In genomic region chr11:3538341-3538740, GRCm38 (mm10) we compare ENCODE assay signal across 8 mouse cellular contexts. TPM values are rescaled to one million over a fixed set of nuclear protein-coding genes. Genes with fewer than 3 reads are reported as not detected.
DNase-seq lines count a peak whose midpoint lies in the region; ATAC-seq and TF ChIP-seq lines count a peak whose summit lies in the region.

No protein-coding gene starts in this region.

- no peak for TF ChIP-seq CTCF in E14TG2a.4 (conservative IDR thresholded peaks at IDR 0.05; ENCODE audit: low read length)

- peak; percentile 95 for DNase-seq in heart, adult 11 months
- DNase-seq in heart, adult 9 months (ENCODE audit: low spot score in 2 of 2): no peak
- no peak for DNase-seq in frontal cortex, adult 2 months (ENCODE audit: extremely low spot score in 1 of 2, low spot score in 1 of 2)
- DNase-seq in adrenal gland, adult (ENCODE audit: inconsistent age in 2 of 2, low spot score in 1 of 2): no peak

- H3K9ac ChIP-seq in forebrain, embryonic 16.5 days (replicated peaks; ENCODE audit: low read depth, low read length): peak overlapping the region; percentile 66
- peak overlapping the region; percentile 69 for H3K9ac ChIP-seq in liver, embryonic 16.5 days (ENCODE audit: low read depth, low read length)

- ATAC-seq in forebrain, embryonic 16.5 days: no peak
- ATAC-seq in liver, embryonic 16.5 days (ENCODE audit: low read depth): no peak
- no peak for ATAC-seq in inflammation-experienced regulatory T-cells, adult 6 months

- no peak overlapping the region for H3K27ac ChIP-seq in forebrain, embryonic 16.5 days (ENCODE audit: low read length)
- H3K27ac ChIP-seq in liver, embryonic 16.5 days (ENCODE audit: low read length): no peak overlapping the region

- WGBS in forebrain, embryonic 16.5 days: 69% methylated on average over 4 of the region's 4 CpGs
- 50% methylated on average over 4 of the region's 4 CpGs for WGBS in liver, embryonic 16.5 days (ENCODE audit: insufficient replicate concordance)

- peaks cover 21% of the 10 kb centered on the region for H3K36me3 ChIP-seq in E14TG2a.4 (ENCODE audit: insufficient read depth, low read length)
- no peaks in the 10 kb centered on the region for H3K36me3 ChIP-seq in forebrain, embryonic 16.5 days (ENCODE audit: control insufficient read depth, insufficient read depth)
- no peaks in the 10 kb centered on the region for H3K36me3 ChIP-seq in liver, embryonic 16.5 days (ENCODE audit: control insufficient read depth, insufficient read depth)

- H3K4me2 ChIP-seq in forebrain, embryonic 16.5 days (ENCODE audit: low read length): peak overlapping the region; percentile 80
- peak overlapping the region; percentile 77 for H3K4me2 ChIP-seq in liver, embryonic 16.5 days (ENCODE audit: low read depth, low read length)

- H3K4me3 ChIP-seq in E14TG2a.4 (replicated peaks; ENCODE audit: low read length): peak overlapping the region; percentile 84
- peak overlapping the region; percentile 67 for H3K4me3 ChIP-seq in forebrain, embryonic 16.5 days (replicated peaks; ENCODE audit: low read length)
- H3K4me3 ChIP-seq in liver, embryonic 16.5 days (ENCODE audit: low read depth, low read length): peak overlapping the region; percentile 67

- no peaks in the 10 kb centered on the region for H3K9me3 ChIP-seq in E14TG2a.4 (ENCODE audit: low read length)
- H3K9me3 ChIP-seq in forebrain, embryonic 16.5 days (ENCODE audit: control insufficient read depth, low read length): no peaks in the 10 kb centered on the region
- no peaks in the 10 kb centered on the region for H3K9me3 ChIP-seq in liver, embryonic 16.5 days (replicated peaks; ENCODE audit: control insufficient read depth, low read length)

- peaks cover 86% of the 10 kb centered on the region for H3K4me1 ChIP-seq in E14TG2a.4 (replicated peaks; ENCODE audit: low read depth, low read length)
- H3K4me1 ChIP-seq in forebrain, embryonic 16.5 days (replicated peaks; ENCODE audit: control insufficient read depth, insufficient read depth, low read length): peaks cover 21% of the 10 kb centered on the region
- H3K4me1 ChIP-seq in liver, embryonic 16.5 days (ENCODE audit: control insufficient read depth, low read depth, low read length): peaks cover 32% of the 10 kb centered on the region

- peaks cover 7% of the 10 kb centered on the region; the same call in 1 of the 2 replicates for H3K27me3 ChIP-seq in E14TG2a.4 (ENCODE audit: insufficient read depth, low read length)
- H3K27me3 ChIP-seq in forebrain, embryonic 16.5 days (replicated peaks; ENCODE audit: control insufficient read depth, insufficient read depth, low read length): no peaks in the 10 kb centered on the region
- H3K27me3 ChIP-seq in liver, embryonic 16.5 days (ENCODE audit: control insufficient read depth, insufficient read depth, low read depth, low read length): no peaks in the 10 kb centered on the region

RNA-seq across cellular contexts. Expression of gene Smtn, which starts 2.1 kb away (rescaled TPM):
- polyA plus RNA-seq in forebrain, embryonic 16.5 days (2015; fragmentation: Nextera tagmentation; extraction: Ambion mirVana): 17.7 and 20.9 TPM in 2 replicates
- polyA plus RNA-seq in liver, embryonic 16.5 days (2015; fragmentation: Nextera tagmentation; extraction: Ambion mirVana): 10.4 and 16.7 TPM in 2 replicates
- polyA plus RNA-seq in inflammation-experienced regulatory T-cells, adult 6 months (2017; shearing (Covaris generic)): 1 to 10 TPM; 1.5 to 7.4 (median 4.3) TPM
- polyA plus RNA-seq in frontal cortex, adult 2 months (2012; rRNA removed): 6.8 and 7.2 TPM in 2 replicates

RNA-seq across cellular contexts. Expression of gene Selenom, which starts 23.9 kb away (rescaled TPM):
- polyA plus RNA-seq in forebrain, embryonic 16.5 days (2015; fragmentation: Nextera tagmentation; extraction: Ambion mirVana): 39.5 and 52.0 TPM in 2 replicates
- 9.6 and 10.8 TPM in 2 replicates for polyA plus RNA-seq in liver, embryonic 16.5 days (2015; fragmentation: Nextera tagmentation; extraction: Ambion mirVana)
- polyA plus RNA-seq in inflammation-experienced regulatory T-cells, adult 6 months (2017; shearing (Covaris generic)): 10 to 100 TPM in 1 of 3 experiments, 1 to 10 TPM in 2; 5.6 to 20.7 (median 8.1) TPM
- 344 and 400 TPM in 2 replicates for polyA plus RNA-seq in frontal cortex, adult 2 months (2012; rRNA removed)

RNA-seq across cellular contexts. Expression of gene Inpp5j, which starts 33.7 kb away (rescaled TPM):
- polyA plus RNA-seq in forebrain, embryonic 16.5 days (2015; fragmentation: Nextera tagmentation; extraction: Ambion mirVana): 2.9 and 4.9 TPM in 2 replicates
- 0.96 and 1.0 TPM in 2 replicates for polyA plus RNA-seq in liver, embryonic 16.5 days (2015; fragmentation: Nextera tagmentation; extraction: Ambion mirVana)
- polyA plus RNA-seq in inflammation-experienced regulatory T-cells, adult 6 months (2017; shearing (Covaris generic)): not detected
- polyA plus RNA-seq in frontal cortex, adult 2 months (2012; rRNA removed): 147 and 157 TPM in 2 replicates

RNA-seq across cellular contexts. Expression of gene Pla2g3, which starts 50.3 kb away (rescaled TPM):
- 0.89 and 1.0 TPM in 2 replicates for polyA plus RNA-seq in forebrain, embryonic 16.5 days (2015; fragmentation: Nextera tagmentation; extraction: Ambion mirVana)
- 0.09 and 0.12 TPM in 2 replicates for polyA plus RNA-seq in liver, embryonic 16.5 days (2015; fragmentation: Nextera tagmentation; extraction: Ambion mirVana)
- polyA plus RNA-seq in inflammation-experienced regulatory T-cells, adult 6 months (2017; shearing (Covaris generic)): under 1 TPM in 2 of 3 experiments, not detected in 1; 0.12 to 0.28 TPM
- polyA plus RNA-seq in frontal cortex, adult 2 months (2012; rRNA removed): 3.1 TPM in 2 replicates

Comparison
In these comparisons a context has a peak if more than half of its experiments do, and no peak if none do; other contexts are left out.
1. RNA of gene Inpp5j, which starts 33.7 kb away (polyA plus RNA-seq): 147 to 157 TPM in frontal cortex, adult 2 months; 2.9 to 4.9 TPM in forebrain, embryonic 16.5 days, 0.96 to 1.0 TPM in liver, embryonic 16.5 days and not detected in inflammation-experienced regulatory T-cells, adult 6 months; every median in the first group is over 10 times any median in the second.
2. Peak in every context shown above with its lines, with median percentiles within 50 percentile points of each other: H3K4me3 ChIP-seq.